Mouse (Mus musculus): ENCODE measurements around the gene Pigz.

DNA sequence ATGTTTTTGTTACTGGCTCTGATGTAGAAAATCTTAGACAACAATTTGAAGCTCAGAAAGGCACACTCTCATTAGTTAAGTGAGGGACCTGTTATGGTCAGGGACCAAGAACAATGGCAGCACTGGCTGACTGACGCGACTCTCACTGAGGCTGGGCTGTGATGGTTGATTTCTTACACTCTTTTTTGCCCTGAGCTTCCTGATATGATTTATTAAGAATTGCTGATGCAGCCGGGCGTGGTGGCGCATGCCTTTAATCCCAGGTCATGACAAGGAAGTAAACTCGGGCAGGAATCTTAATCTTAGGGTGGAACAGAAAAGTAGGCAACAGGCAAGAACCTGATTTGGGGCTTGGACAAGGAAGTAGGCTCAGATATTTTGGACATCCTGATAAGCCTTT lies 7.6 kb upstream of the Pigz start:
- TF ChIP-seq CTCF (IDR thresholded peaks at IDR 0.05; ENCODE audit: extremely low read depth, insufficient read depth, insufficient read length, insufficient replicate concordance) = no peak
- TF ChIP-seq POLR2A (IDR thresholded peaks at IDR 0.05; ENCODE audit: low read depth, low read length) = no peak

Data from spleen, adult 2 months (tissue).